Mouse (Mus musculus): Measurements from ENCODE around the gene Ttc39b. TPM values are rescaled to one million over a fixed set of nuclear protein-coding genes. Genes with fewer than 3 reads are reported as not detected.

The Ttc39b gene
- total and polyA plus RNA-seq, 3 experiments: 0.49 TPM; not detected in 2

DNA sequence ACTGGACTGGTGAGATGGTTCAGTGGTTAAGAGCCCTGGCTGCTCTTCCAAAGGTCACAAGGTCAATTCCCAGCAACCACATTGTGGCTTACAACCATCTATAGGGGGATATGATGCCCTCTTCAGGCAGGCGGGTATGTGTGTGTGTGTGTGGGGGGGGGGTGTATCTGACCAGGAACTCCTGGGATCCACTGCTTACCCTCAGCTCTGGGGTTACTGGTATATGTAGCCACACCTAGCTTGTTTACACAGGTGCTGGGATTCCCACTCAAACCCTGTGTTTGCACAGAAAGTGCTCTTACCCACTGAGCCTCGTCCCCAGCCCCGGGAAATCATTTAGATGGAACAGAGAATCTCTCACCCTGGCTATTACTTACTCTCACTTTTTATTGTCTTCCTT is 13.7 kb upstream of the Ttc39b start:
- no peak for DNase-seq (ENCODE audit: low spot score)
- Histone ChIP-seq H3K36me3 (replicated peaks) (no peaks in the 10 kb centered on the region), H3K9me3 (replicated peaks) (peaks cover 9% of the 10 kb centered on the region), H3K4me1 (ENCODE audit: insufficient read depth, low read depth, low read length) (no peaks in the 10 kb centered on the region), H3K4me3 (ENCODE audit: low read depth, low read length) (no peak overlapping the region), H3K27me3 (ENCODE audit: insufficient read depth, low read length) (no peaks in the 10 kb centered on the region)
- TF ChIP-seq POLR2AphosphoS5 (IDR thresholded peaks at IDR 0.05; ENCODE audit: insufficient replicate concordance, low read depth, low read length) (no peak), GATA2 (IDR thresholded peaks at IDR 0.05; ENCODE audit: borderline replicate concordance, low read depth, low read length) (no peak), GATA1 (IDR thresholded peaks at IDR 0.05; ENCODE audit: borderline replicate concordance, low read length) (no peak), CTCF (IDR thresholded peaks at IDR 0.05; ENCODE audit: low read depth, low read length) (no peak), TAL1 (conservative IDR thresholded peaks at IDR 0.05; ENCODE audit: low read depth, low read length) (no peak)
- ATAC-seq (ENCODE audit: extremely low read depth, insufficient number of reproducible peaks, low FRiP score, poor library complexity, severe bottlenecking): no peak

DNA sequence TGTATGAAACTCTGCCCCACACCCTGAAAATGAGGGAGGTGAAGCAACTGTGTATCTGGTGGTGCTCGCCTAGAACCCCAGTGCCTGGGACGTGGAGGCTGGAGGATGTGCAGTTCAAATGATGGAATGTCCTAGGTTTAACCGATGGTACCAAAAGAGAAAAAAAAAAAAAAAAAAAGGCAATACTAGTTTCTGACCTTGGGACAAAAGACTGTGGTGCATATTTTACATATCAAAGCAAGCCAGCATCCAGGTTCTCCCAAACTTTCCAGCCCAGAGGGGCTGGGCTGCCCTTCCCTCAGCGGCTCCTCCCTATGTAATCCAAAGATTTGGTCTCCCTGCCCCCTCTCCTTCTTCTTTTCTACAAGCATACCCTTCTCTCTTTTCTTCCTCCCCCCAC is 6.3 kb upstream of the Ttc39b start:
- Histone ChIP-seq H3K9me3 (replicated peaks) (peaks cover 14% of the 10 kb centered on the region; the same call in 1 of the 2 replicates), H3K36me3 (replicated peaks) (no peaks in the 10 kb centered on the region), H3K27me3 (ENCODE audit: insufficient read depth, low read length) (no peaks in the 10 kb centered on the region), H3K4me1 (ENCODE audit: insufficient read depth, low read depth, low read length) (no peaks in the 10 kb centered on the region), H3K4me3 (ENCODE audit: low read depth, low read length) (no peak overlapping the region)
- ATAC-seq (ENCODE audit: extremely low read depth, insufficient number of reproducible peaks, low FRiP score, poor library complexity, severe bottlenecking) (no peak), DNase-seq (ENCODE audit: low spot score) (no peak)
- TF ChIP-seq GATA1 (IDR thresholded peaks at IDR 0.05; ENCODE audit: borderline replicate concordance, low read length) (no peak), POLR2AphosphoS5 (IDR thresholded peaks at IDR 0.05; ENCODE audit: insufficient replicate concordance, low read depth, low read length) (no peak), TAL1 (conservative IDR thresholded peaks at IDR 0.05; ENCODE audit: low read depth, low read length) (no peak), GATA2 (IDR thresholded peaks at IDR 0.05; ENCODE audit: borderline replicate concordance, low read depth, low read length) (no peak), CTCF (IDR thresholded peaks at IDR 0.05; ENCODE audit: low read depth, low read length) (no peak)

DNA sequence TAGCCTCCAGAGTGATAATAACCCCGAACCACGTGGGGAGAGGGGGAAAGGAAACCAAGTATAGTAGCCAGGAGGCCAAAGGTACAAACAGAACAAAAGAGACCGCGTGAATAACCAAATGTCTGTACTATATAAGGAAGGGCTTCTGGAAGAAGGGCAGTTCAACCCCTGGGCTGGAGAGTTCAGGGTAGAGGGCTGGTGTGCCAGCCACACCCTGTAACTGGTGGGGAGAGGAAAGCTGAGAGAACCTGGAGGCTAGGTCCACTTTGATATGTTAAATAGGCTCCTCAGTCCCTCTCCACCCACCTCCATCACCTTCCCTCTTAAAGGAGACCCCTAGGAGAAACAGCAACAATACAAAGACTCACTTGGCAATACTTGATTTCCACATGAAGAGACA is 5.6 kb upstream of the Ttc39b start:
- ATAC-seq (ENCODE audit: extremely low read depth, insufficient number of reproducible peaks, low FRiP score, poor library complexity, severe bottlenecking) (no peak), DNase-seq (ENCODE audit: low spot score) (no peak)
- Histone ChIP-seq H3K27me3 (ENCODE audit: insufficient read depth, low read length) (no peaks in the 10 kb centered on the region), H3K4me3 (ENCODE audit: low read depth, low read length) (no peak overlapping the region), H3K4me1 (ENCODE audit: insufficient read depth, low read depth, low read length) (no peaks in the 10 kb centered on the region), H3K9me3 (replicated peaks) (peaks cover 14% of the 10 kb centered on the region; the same call in 1 of the 2 replicates), H3K36me3 (replicated peaks) (no peaks in the 10 kb centered on the region)
- TF ChIP-seq GATA1 (IDR thresholded peaks at IDR 0.05; ENCODE audit: borderline replicate concordance, low read length): no peak
- TF ChIP-seq CTCF (IDR thresholded peaks at IDR 0.05; ENCODE audit: low read depth, low read length): no peak
- TF ChIP-seq GATA2 (IDR thresholded peaks at IDR 0.05; ENCODE audit: borderline replicate concordance, low read depth, low read length): no peak
- TF ChIP-seq TAL1 (conservative IDR thresholded peaks at IDR 0.05; ENCODE audit: low read depth, low read length): no peak
- no peak for TF ChIP-seq POLR2AphosphoS5 (IDR thresholded peaks at IDR 0.05; ENCODE audit: insufficient replicate concordance, low read depth, low read length)

DNA sequence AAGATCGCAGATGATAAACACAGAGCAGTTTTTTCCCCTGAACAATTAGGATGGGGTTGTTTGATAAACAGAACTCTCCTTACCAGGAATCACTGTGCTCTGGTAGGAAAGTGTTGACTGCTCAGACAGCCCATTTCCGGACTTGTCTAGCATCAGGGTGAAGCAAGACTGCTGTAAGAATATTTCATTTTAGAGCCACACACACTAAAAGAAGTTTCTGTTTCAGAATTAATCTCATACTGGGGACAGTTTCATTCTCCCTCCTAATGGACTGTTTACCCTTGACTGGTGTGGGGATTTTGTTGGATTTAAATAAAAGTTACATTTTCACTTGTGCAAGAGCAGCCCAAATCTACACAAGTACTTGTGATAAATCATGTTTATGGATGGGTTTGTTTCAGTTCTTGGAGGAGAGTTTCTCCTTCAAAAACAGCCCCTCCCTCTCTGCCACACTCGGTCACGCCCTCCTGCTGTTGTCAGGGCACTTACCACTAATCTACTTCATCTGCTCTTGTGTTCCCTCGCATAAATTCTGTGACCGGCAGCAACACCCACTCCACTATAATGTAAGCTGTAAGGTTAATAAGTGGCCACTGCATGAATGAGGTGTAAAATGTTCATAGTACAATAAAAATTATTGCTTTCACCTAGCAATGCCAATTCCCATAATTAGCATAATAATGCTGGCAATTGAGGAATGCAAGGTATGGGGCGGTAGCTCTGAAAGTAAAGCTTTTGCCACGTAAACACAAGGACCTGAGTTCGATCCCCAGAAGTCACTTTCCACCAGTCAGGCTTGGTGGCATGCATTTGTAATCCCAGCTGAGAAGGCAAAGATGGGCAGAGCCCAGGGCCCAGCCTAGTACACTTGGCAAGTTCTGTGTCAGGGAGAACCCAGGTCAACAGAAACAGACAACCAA is 4.2 kb upstream of the Ttc39b start:
- no peak overlapping the region for H3K4me3 ChIP-seq (ENCODE audit: low read depth, low read length)
- ATAC-seq (ENCODE audit: extremely low read depth, insufficient number of reproducible peaks, low FRiP score, poor library complexity, severe bottlenecking) (no peak), DNase-seq (ENCODE audit: low spot score) (no peak)
- H3K27me3 ChIP-seq (ENCODE audit: insufficient read depth, low read length): no peaks in the 10 kb centered on the region; the same call in 1 of the 2 replicates
- H3K9me3 ChIP-seq (replicated peaks): peaks cover 25% of the 10 kb centered on the region
- no peak for TF ChIP-seq POLR2AphosphoS5 (IDR thresholded peaks at IDR 0.05; ENCODE audit: insufficient replicate concordance, low read depth, low read length)
- no peak for TF ChIP-seq TAL1 (conservative IDR thresholded peaks at IDR 0.05; ENCODE audit: low read depth, low read length)
- TF ChIP-seq GATA2 (IDR thresholded peaks at IDR 0.05; ENCODE audit: borderline replicate concordance, low read depth, low read length): no peak
- no peak for TF ChIP-seq GATA1 (IDR thresholded peaks at IDR 0.05; ENCODE audit: borderline replicate concordance, low read length)
- no peak for TF ChIP-seq CTCF (IDR thresholded peaks at IDR 0.05; ENCODE audit: low read depth, low read length)
- H3K4me1 ChIP-seq (ENCODE audit: insufficient read depth, low read depth, low read length): no peaks in the 10 kb centered on the region
- no peaks in the 10 kb centered on the region for H3K36me3 ChIP-seq (replicated peaks)

DNA sequence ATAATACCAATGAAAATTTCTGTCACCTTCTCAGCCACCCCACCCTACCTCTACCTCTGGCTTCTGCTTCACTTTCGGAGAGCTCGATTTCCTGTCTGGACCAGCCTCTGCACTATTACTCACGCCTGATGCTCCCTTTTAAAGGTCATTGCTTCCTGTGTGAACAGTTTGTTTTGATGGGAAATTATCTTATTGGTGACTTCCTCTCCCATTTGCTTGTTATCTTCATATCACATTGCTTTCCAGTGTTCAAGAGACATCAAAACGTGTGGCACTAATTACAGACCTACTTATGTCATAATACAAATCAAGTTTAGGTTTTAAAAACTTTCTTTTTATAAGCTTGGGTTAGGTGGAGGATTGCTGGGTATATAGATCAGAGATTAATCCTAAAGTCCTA is 3.5 kb upstream of the Ttc39b start:
- Histone ChIP-seq H3K36me3 (replicated peaks) (no peaks in the 10 kb centered on the region), H3K4me3 (ENCODE audit: low read depth, low read length) (no peak overlapping the region), H3K27me3 (ENCODE audit: insufficient read depth, low read length) (no peaks in the 10 kb centered on the region; the same call in 1 of the 2 replicates), H3K4me1 (ENCODE audit: insufficient read depth, low read depth, low read length) (no peaks in the 10 kb centered on the region), H3K9me3 (replicated peaks) (peaks cover 20% of the 10 kb centered on the region)
- ATAC-seq (ENCODE audit: extremely low read depth, insufficient number of reproducible peaks, low FRiP score, poor library complexity, severe bottlenecking) (no peak), DNase-seq (ENCODE audit: low spot score) (no peak)
- TF ChIP-seq TAL1 (conservative IDR thresholded peaks at IDR 0.05; ENCODE audit: low read depth, low read length) (no peak), POLR2AphosphoS5 (IDR thresholded peaks at IDR 0.05; ENCODE audit: insufficient replicate concordance, low read depth, low read length) (no peak), GATA2 (IDR thresholded peaks at IDR 0.05; ENCODE audit: borderline replicate concordance, low read depth, low read length) (no peak), GATA1 (IDR thresholded peaks at IDR 0.05; ENCODE audit: borderline replicate concordance, low read length) (no peak), CTCF (IDR thresholded peaks at IDR 0.05; ENCODE audit: low read depth, low read length) (no peak)

DNA sequence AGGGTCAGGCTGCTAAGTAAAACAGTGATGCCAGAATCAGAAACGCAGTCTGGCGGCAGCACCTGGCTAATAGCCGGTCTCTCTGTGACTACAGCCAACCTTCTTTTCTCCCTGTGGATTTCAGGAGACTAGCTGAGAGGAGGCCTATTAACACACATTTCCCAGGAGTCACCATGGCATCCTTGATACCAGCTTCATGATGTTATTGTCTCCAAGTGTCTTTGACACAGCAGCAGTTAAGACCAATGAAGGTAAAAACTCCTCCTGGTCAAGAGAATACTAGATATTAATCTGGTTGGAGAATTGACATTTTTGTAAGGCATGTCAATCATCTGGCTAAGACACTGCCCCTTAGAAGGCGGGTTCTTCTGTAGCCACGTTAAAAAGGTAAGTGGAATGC is 1.3 kb upstream of the Ttc39b start:
- H3K9me3 ChIP-seq (replicated peaks): peaks cover 20% of the 10 kb centered on the region
- DNase-seq (ENCODE audit: low spot score): no peak
- no peak overlapping the region for H3K4me3 ChIP-seq (ENCODE audit: low read depth, low read length)
- no peaks in the 10 kb centered on the region for H3K36me3 ChIP-seq (replicated peaks)
- H3K4me1 ChIP-seq (ENCODE audit: insufficient read depth, low read depth, low read length): no peaks in the 10 kb centered on the region
- ATAC-seq (ENCODE audit: extremely low read depth, insufficient number of reproducible peaks, low FRiP score, poor library complexity, severe bottlenecking): no peak
- no peaks in the 10 kb centered on the region; the same call in 1 of the 2 replicates for H3K27me3 ChIP-seq (ENCODE audit: insufficient read depth, low read length)
- no peak for TF ChIP-seq CTCF (IDR thresholded peaks at IDR 0.05; ENCODE audit: low read depth, low read length)
- no peak for TF ChIP-seq GATA2 (IDR thresholded peaks at IDR 0.05; ENCODE audit: borderline replicate concordance, low read depth, low read length)
- TF ChIP-seq GATA1 (IDR thresholded peaks at IDR 0.05; ENCODE audit: borderline replicate concordance, low read length): no peak
- no peak for TF ChIP-seq POLR2AphosphoS5 (IDR thresholded peaks at IDR 0.05; ENCODE audit: insufficient replicate concordance, low read depth, low read length)
- no peak for TF ChIP-seq TAL1 (conservative IDR thresholded peaks at IDR 0.05; ENCODE audit: low read depth, low read length)

Measured in G1E (cell line).